Mouse (Mus musculus) cerebellum, adult 2 months (tissue): ENCODE results near the gene Frmd8.

Source experiments
- CTCF ChIP-seq: fragments of 200-500 bp; IDR thresholded peaks from 2 replicates; pipeline ENCODE4 v1.5.1; 2011; ENCODE audit warnings: low read depth, mild to moderate bottlenecking, control low read depth, low read length, moderate library complexity, borderline replicate concordance; ENCODE audit not compliant: insufficient read depth
- POLR2A ChIP-seq: fragments of 200-500 bp; IDR thresholded peaks from 2 replicates; pipeline ENCODE4 v1.6.1; 2011; ENCODE audit warnings: low read length, control low read depth, borderline replicate concordance; ENCODE audit not compliant: insufficient read depth

- TF ChIP-seq POLR2A (no peak), CTCF (no peak)
Measured at GRCm38 (mm10) chr19:5831958-5832320, 43.1 kb downstream of the Frmd8 start.
